In genomic region chr1:73933146-73933490, GRCm38 (mm10) we compare ENCODE assay signal across 11 mouse cellular contexts.
A peak's percentile ranks its signal among the peaks of the same experiment; 100 is the strongest.
DNase-seq lines count a peak whose midpoint lies in the region; ATAC-seq and TF ChIP-seq lines count a peak whose summit lies in the region.
"Had no signal": no experiment of that assay in that cellular context is flagged by ENCODE, and none has a peak within 500 bp of the region (broad histone marks: within the 10 kb centered on the region; RNA-seq: fewer than 3 reads in every experiment).

No protein-coding gene starts in this region.

- no peak overlapping the region for H3K4me2 ChIP-seq in heart, postnatal 0 days (ENCODE audit: low read depth, low read length)
- H3K4me2 ChIP-seq: forebrain, embryonic 12.5 days; limb, embryonic 12.5 days had no signal

- peak overlapping the region; percentile 37; the same call in 1 of the 2 replicates for H3K9ac ChIP-seq in heart, postnatal 0 days (replicated peaks; ENCODE audit: low read depth, low read length)
- H3K9ac ChIP-seq: forebrain, embryonic 12.5 days; limb, embryonic 12.5 days had no signal

- H3K4me3 ChIP-seq in heart, postnatal 0 days (ENCODE audit: low read depth, low read length) = no peak overlapping the region
- H3K4me3 ChIP-seq in embryonic fibroblast, embryonic 13.5 days (ENCODE audit: insufficient read depth, low read length) = no peak overlapping the region
- H3K4me3 ChIP-seq: forebrain, embryonic 12.5 days; limb, embryonic 12.5 days had no signal

- peak overlapping the region; percentile 87 for H3K27ac ChIP-seq in heart, postnatal 0 days (ENCODE audit: low read depth)
- peak overlapping the region; percentile 11; the same call in 1 of the 2 replicates for H3K27ac ChIP-seq in embryonic fibroblast, embryonic 13.5 days (ENCODE audit: insufficient read depth, low read length)
- H3K27ac ChIP-seq: forebrain, embryonic 12.5 days; limb, embryonic 12.5 days had no signal

- intact Hi-C loops in heart, postnatal 36 days (cut with DNase I) = loop anchor here (2.0 kb wide), 1 partner anchor 26 kb away; no protein-coding TSS in a partner anchor
- intact Hi-C loops in left cerebral cortex, postnatal 14 days (cut with DNase I) = no loop called here
- intact Hi-C loops in left cerebral cortex, postnatal 10 days (cut with DNase I) = no loop called here

- 0 out of 2 replicates have a peak, but pooled peaks have one; percentile 7 for ATAC-seq in heart, postnatal 0 days (ENCODE audit: insufficient read depth, low read depth)
- no peak for ATAC-seq in erythroid progenitor cell, adult 5-6 weeks (replicated peaks; ENCODE audit: low FRiP score, poor library complexity, severe bottlenecking)

- no peak for TF ChIP-seq EP300 in heart, postnatal 0 days (IDR thresholded peaks at IDR 0.05; ENCODE audit: low read depth)

- peaks cover 81% of the 10 kb centered on the region for H3K36me3 ChIP-seq in heart, postnatal 0 days (replicated peaks; ENCODE audit: control insufficient read depth, insufficient read depth, low read length)
- H3K36me3 ChIP-seq: forebrain, embryonic 12.5 days had no signal

- H3K27me3 ChIP-seq in heart, postnatal 0 days (ENCODE audit: control insufficient read depth, insufficient read depth, low read length) = no peaks in the 10 kb centered on the region
- H3K27me3 ChIP-seq: forebrain, embryonic 12.5 days; limb, embryonic 12.5 days had no signal

- TF ChIP-seq CTCF in heart, postnatal 0 days (IDR thresholded peaks at IDR 0.05; ENCODE audit: low read depth) = no peak
- no peak for TF ChIP-seq CTCF in embryonic fibroblast, embryonic 13.5 days (IDR thresholded peaks at IDR 0.05; ENCODE audit: borderline replicate concordance, insufficient read depth, low read length)

- WGBS in heart, postnatal 0 days = 26% methylated on average over 5 of the region's 5 CpGs

- no peak for TF ChIP-seq POLR2A in embryonic fibroblast, embryonic 13.5 days (IDR thresholded peaks at IDR 0.05; ENCODE audit: low read depth, low read length)

- H3K4me1 ChIP-seq in heart, postnatal 0 days (ENCODE audit: control insufficient read depth, insufficient read depth) = peaks cover 40% of the 10 kb centered on the region
- no peaks in the 10 kb centered on the region; the same call in 1 of the 2 replicates for H3K4me1 ChIP-seq in embryonic fibroblast, embryonic 13.5 days (ENCODE audit: control insufficient read depth, insufficient read depth, low read length)
- H3K4me1 ChIP-seq: limb, embryonic 12.5 days had no signal

- no peaks in the 10 kb centered on the region for H3K9me3 ChIP-seq in heart, postnatal 0 days (replicated peaks; ENCODE audit: control insufficient read depth, low read length)
- H3K9me3 ChIP-seq: forebrain, embryonic 12.5 days; limb, embryonic 12.5 days had no signal

- peak; percentile 48 for DNase-seq in heart, postnatal 0 days (ENCODE audit: low spot score)
- no peak for DNase-seq in heart, postnatal 36 days
- DNase-seq in left cerebral cortex, postnatal 14 days (ENCODE audit: low spot score in 2 of 2) = peak; percentile 48 to 52
- DNase-seq in left cerebral cortex, postnatal 10 days (ENCODE audit: extremely low spot score in 1 of 2, low spot score in 2 of 2) = no peak
- peak; percentile 87 for DNase-seq in brain, adult 2 months (ENCODE audit: low read depth, low spot score)
- DNase-seq in B cell, adult 2 months = no peak
- DNase-seq: cerebellum, adult 8-10 months had no signal

Comparison
In these comparisons a context has a peak if more than half of its experiments do, and no peak if none do; other contexts are left out.
1. DNase-seq: peak in heart, postnatal 0 days (single experiment), left cerebral cortex, postnatal 14 days (2 of 2) and brain, adult 2 months (single experiment); none in heart, postnatal 36 days (0 of 2), left cerebral cortex, postnatal 10 days (0 of 2) and B cell, adult 2 months (0 of 2).